Mouse (Mus musculus): ENCODE results near the gene Ccs.
"Not testable (repeated sequence)": the region's sequence is repeated elsewhere in the genome, so short reads cannot be mapped to it uniquely, and the experiment has no call there.

Gene Ccs

GRCm38 (mm10) chr19:4839149-4839548 is at the start of gene Ccs, which contains the start of gene Ccdc87:
Gene Ccs, minus strand, starts transcription at chr19:4839332.
Gene Ccdc87, plus strand, starts transcription at chr19:4839366.
- peak; percentile 98 for DNase-seq

GRCm38 (mm10) chr19:4883961-4884360 is 44.8 kb upstream of the Ccs start:
- no peak for DNase-seq

GRCm38 (mm10) chr19:4879324-4879703 is 40.2 kb upstream of the Ccs start:
- no peak for DNase-seq

GRCm38 (mm10) chr19:4878405-4879323 is 39.5 kb upstream of the Ccs start, which contains the start of gene Zdhhc24:
Gene Zdhhc24, plus strand, starts transcription at chr19:4878668.
- peak; percentile 95 to 96 for DNase-seq

GRCm38 (mm10) chr19:4877785-4878184 is 38.7 kb upstream of the Ccs start, which contains the start of gene Actn3:
Gene Actn3, minus strand, starts transcription at chr19:4877909.
- peak; percentile 30 to 51 for DNase-seq

GRCm38 (mm10) chr19:4876755-4877154 is 37.6 kb upstream of the Ccs start:
- DNase-seq = no peak

- no peak for DNase-seq
Observed at GRCm38 (mm10) chr19:4876241-4876640, 37.1 kb upstream of the Ccs start.

- not testable (repeated sequence) for DNase-seq
Observed at GRCm38 (mm10) chr19:4874613-4875012, 35.5 kb upstream of the Ccs start.

- peak; percentile 39 to 44 for DNase-seq
Observed at GRCm38 (mm10) chr19:4865147-4865546, 26.0 kb upstream of the Ccs start.

GRCm38 (mm10) chr19:4863048-4863447 is 23.9 kb upstream of the Ccs start:
- no peak for DNase-seq

GRCm38 (mm10) chr19:4859081-4859480 is 19.9 kb upstream of the Ccs start:
- no peak for DNase-seq

GRCm38 (mm10) chr19:4855951-4856350 is 16.8 kb upstream of the Ccs start:
- no peak for DNase-seq

GRCm38 (mm10) chr19:4855470-4855820 is 16.3 kb upstream of the Ccs start:
- DNase-seq = no peak

GRCm38 (mm10) chr19:4854552-4855469 is 15.7 kb upstream of the Ccs start, which contains the start of gene Ctsf:
Gene Ctsf, plus strand, starts transcription at chr19:4855130.
- DNase-seq = peak; percentile 90 to 91

GRCm38 (mm10) chr19:4850281-4850680 is 11.1 kb upstream of the Ccs start:
- no peak for DNase-seq

- no peak for DNase-seq
Observed at GRCm38 (mm10) chr19:4849800-4850199, 10.7 kb upstream of the Ccs start.

GRCm38 (mm10) chr19:4847490-4847889 is 8.4 kb upstream of the Ccs start:
- DNase-seq = peak; percentile 29 to 53

- no peak for DNase-seq
Observed at GRCm38 (mm10) chr19:4845846-4846245, 6.7 kb upstream of the Ccs start.

GRCm38 (mm10) chr19:4842611-4843010 is 3.5 kb upstream of the Ccs start:
- no peak for DNase-seq

- no peak for DNase-seq
Observed at GRCm38 (mm10) chr19:4840848-4841247, 1.7 kb upstream of the Ccs start.

- DNase-seq = no peak
Observed at GRCm38 (mm10) chr19:4838526-4839140, 499 bp downstream of the Ccs start.

GRCm38 (mm10) chr19:4837049-4837448 is 2.1 kb downstream of the Ccs start:
- no peak for DNase-seq

- peak in 1 of 2 experiments; percentile 29 for DNase-seq
Observed at GRCm38 (mm10) chr19:4836096-4836495, 3.0 kb downstream of the Ccs start.
